Mouse (Mus musculus) small intestine, adult 2 months (tissue): ENCODE measurements at regions not wholly inside any gene's neighbourhood (a gene's known extent, or its start where the extent isn't known, plus 50 kb on each side); places are given as distances from the start of the nearest gene placed in this dataset.

Experiments used
- H3K27ac ChIP-seq: fragments of 200-500 bp; 2 replicates; pipeline ENCODE4 v1.5.1; 2012; ENCODE audit warnings: low read depth, low read length, control low read depth, inconsistent platforms; ENCODE audit not compliant: insufficient read depth
- H3K27me3 ChIP-seq: fragments of 200-500 bp; 2 replicates; pipeline ENCODE4 v1.6.1; 2012; ENCODE audit warnings: mild to moderate bottlenecking, moderate library complexity, low read length, inconsistent platforms; ENCODE audit not compliant: control insufficient read depth, insufficient read depth
- H3K36me3 ChIP-seq: fragments of 200-500 bp; 2 replicates; pipeline ENCODE4 v1.6.1; 2012; ENCODE audit warnings: mild to moderate bottlenecking, low read length, control low read depth, inconsistent platforms; ENCODE audit not compliant: control insufficient read depth, insufficient read depth
- H3K4me1 ChIP-seq: fragments of 200-500 bp; 2 replicates; pipeline ENCODE4 v1.6.1; 2012; ENCODE audit warnings: low read length, inconsistent platforms, mixed read lengths; ENCODE audit not compliant: control insufficient read depth, insufficient read depth, insufficient read length
- H3K4me3 ChIP-seq: fragments of 200-500 bp; 2 replicates; pipeline ENCODE4 v1.5.1; 2012; ENCODE audit warnings: low read depth, mild to moderate bottlenecking, control low read depth, inconsistent platforms, low read length, moderate library complexity
- CTCF ChIP-seq: fragments of 200-500 bp; IDR thresholded peaks from 2 replicates; pipeline ENCODE4 v1.5.1; 2012; ENCODE audit warnings: low read depth, mild to moderate bottlenecking, control low read depth, inconsistent platforms, low read length, moderate library complexity, mixed read lengths; ENCODE audit not compliant: insufficient replicate concordance, insufficient read length; ENCODE audit errors: extremely low read depth
- POLR2A ChIP-seq: fragments of 200-500 bp; IDR thresholded peaks from 2 replicates; pipeline ENCODE4 v1.6.1; 2012; ENCODE audit warnings: low read depth, mild to moderate bottlenecking, control low read depth, inconsistent platforms, low read length, moderate library complexity
- WGBS: fragments of 180-500 bp; shearing (Covaris S2); methylation state at CpG from one replicate; pipeline ENCODE4 v1.1.7; 2018; 5-methylcytosine and 5-hydroxymethylcytosine counted together

DNA sequence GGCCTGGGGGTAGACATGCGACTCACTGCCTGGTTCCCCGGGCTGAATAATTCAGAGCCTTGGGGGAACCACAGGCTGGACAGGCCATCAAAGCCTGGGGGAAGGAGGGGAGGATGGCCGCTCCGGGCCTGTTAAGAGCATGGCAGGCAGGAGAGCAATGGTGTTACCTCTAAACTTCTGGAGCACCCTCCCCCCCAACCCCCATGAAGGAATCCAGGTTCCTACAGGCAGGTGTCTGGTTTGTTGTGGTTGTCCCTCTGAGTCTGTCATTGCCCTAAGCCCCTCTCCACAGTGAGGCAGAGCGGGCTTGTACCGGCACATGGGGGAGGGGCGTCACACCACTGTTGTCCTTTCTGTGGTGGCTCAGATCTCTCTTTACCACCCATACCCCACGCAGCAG lies 140.4 kb upstream of the 1600014C23Rik start:
- Histone ChIP-seq H3K36me3 (no peaks in the 10 kb centered on the region), H3K4me3 (no peak overlapping the region), H3K4me1 (peaks cover 34% of the 10 kb centered on the region), H3K27ac (no peak overlapping the region), H3K27me3 (no peaks in the 10 kb centered on the region)
- TF ChIP-seq CTCF (no peak), POLR2A (no peak)
- WGBS = 42% methylated on average over 8 of the region's 8 CpGs

DNA sequence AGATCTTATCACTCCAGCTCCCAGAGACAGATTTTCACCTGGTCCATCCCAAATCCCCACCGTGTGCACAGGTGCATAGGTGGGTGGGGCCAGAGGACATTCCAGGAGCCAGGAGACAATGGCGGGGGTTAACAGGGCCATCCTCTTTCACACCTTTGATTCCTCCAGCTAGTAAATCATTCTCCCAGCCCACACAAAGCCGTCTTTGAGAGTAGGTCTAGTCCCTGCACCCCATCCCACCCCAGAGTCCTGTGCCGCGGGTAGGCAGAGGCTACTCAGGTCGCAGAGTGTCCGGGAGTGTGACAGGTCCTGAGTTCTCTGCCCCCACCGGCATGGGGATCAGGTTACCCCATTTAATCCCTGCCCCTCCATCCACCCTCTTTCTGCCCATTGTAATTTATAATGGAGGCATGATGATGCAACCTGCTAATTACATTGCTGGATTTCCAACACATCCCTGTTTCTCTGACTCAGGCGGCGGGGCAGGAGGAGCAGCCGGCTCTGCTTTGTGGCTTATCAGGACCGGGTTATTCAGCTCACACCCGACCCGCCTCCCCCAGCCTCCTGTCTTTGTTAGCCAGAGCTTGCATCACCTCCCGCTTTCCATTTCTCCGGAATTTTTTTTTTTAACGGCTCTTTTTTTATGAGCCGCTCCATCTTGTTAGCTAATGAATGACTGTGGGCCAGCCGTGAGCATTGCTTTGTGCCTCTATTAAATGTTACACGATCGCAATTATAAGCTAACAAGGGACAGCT lies 139.7 kb upstream of the 1600014C23Rik start:
- Histone ChIP-seq H3K27me3 (no peaks in the 10 kb centered on the region), H3K36me3 (no peaks in the 10 kb centered on the region), H3K4me1 (peaks cover 39% of the 10 kb centered on the region), H3K4me3 (no peak overlapping the region; the same call in 1 of the 2 replicates), H3K27ac (peak overlapping the region; percentile 31; the same call in 1 of the 2 replicates)
- TF ChIP-seq POLR2A = no peak
- no peak for TF ChIP-seq CTCF
- 5% methylated on average over 21 of the region's 21 CpGs for WGBS

DNA sequence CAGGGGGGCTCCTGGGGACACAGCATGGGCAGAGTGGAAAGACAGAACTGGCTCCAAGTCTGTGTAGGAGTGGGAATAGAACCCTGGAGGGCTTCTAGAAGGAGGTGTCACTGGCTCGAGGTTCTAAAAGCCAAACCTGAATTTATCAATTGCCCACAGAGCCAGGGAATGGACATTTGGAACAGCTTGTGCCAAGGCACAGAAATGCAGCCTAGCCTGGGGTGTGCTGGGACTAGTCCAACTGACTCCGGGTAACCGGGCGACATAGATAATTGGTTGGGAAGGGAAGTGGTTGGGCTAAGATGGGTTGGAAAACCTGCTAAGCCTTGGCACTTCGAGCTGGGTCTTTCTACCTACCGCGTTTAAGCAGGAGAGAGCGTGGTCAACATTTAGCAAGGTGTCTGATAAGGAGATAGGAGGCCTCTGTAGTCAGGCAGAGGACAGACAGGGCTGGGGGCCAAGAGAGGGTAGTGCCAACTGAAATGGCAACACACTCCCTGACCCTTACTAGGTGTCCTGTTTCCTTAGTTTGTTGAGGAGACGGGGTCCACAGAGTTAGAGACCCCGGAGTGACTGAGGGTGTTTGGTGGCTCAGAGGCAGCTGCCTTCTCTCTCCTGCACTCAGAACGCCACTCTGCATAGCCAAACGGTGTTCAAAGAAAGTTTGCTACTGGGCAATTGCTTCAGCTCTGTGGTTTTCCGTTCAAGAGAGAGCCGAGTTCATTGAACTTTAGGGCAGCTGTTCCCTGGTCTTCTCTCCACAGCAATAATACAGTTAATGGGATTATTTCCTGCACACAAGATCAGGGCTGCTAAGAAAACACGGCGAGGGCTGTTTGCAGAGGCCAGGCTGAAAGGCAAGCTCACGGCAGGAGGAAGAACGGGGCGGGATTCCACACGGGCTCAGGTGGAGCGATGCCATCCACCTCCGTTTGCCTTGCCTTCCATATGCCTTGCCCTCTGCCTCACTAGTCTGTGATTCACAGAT lies 138.3 kb upstream of the 1600014C23Rik start:
- no peak overlapping the region for H3K4me3 ChIP-seq
- H3K4me1 ChIP-seq = peaks cover 51% of the 10 kb centered on the region
- H3K27me3 ChIP-seq = no peaks in the 10 kb centered on the region
- H3K36me3 ChIP-seq = no peaks in the 10 kb centered on the region
- H3K27ac ChIP-seq = peak overlapping the region; percentile 42
- TF ChIP-seq POLR2A (no peak), CTCF (no peak; the same call in 1 of the 2 replicates)
- 7% methylated on average over 22 of the region's 22 CpGs for WGBS

DNA sequence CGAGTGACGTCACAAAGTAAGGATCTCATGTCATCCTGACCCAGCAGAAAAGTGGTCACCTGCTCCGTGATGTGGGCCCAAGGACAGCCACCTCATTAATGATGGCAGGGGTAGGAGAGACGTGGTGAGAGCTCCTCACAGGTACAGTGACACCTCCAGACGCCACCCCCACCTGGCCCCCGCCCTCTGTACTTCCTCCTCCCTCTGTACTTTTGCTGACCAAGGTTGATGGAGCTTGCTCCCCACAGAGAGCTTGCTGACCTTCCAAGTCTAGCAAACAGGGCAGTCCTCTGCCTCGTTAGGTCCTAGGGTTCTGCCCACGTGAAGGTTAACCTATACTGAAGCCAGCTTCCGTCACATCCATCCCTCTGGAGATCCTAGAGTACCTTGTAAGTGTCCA lies 137.4 kb upstream of the 1600014C23Rik start:
- WGBS = 54% methylated on average over 9 of the region's 9 CpGs
- Histone ChIP-seq H3K4me3 (no peak overlapping the region), H3K4me1 (peaks cover 59% of the 10 kb centered on the region), H3K27ac (no peak overlapping the region), H3K27me3 (no peaks in the 10 kb centered on the region), H3K36me3 (no peaks in the 10 kb centered on the region)
- TF ChIP-seq POLR2A = no peak
- TF ChIP-seq CTCF = no peak

DNA sequence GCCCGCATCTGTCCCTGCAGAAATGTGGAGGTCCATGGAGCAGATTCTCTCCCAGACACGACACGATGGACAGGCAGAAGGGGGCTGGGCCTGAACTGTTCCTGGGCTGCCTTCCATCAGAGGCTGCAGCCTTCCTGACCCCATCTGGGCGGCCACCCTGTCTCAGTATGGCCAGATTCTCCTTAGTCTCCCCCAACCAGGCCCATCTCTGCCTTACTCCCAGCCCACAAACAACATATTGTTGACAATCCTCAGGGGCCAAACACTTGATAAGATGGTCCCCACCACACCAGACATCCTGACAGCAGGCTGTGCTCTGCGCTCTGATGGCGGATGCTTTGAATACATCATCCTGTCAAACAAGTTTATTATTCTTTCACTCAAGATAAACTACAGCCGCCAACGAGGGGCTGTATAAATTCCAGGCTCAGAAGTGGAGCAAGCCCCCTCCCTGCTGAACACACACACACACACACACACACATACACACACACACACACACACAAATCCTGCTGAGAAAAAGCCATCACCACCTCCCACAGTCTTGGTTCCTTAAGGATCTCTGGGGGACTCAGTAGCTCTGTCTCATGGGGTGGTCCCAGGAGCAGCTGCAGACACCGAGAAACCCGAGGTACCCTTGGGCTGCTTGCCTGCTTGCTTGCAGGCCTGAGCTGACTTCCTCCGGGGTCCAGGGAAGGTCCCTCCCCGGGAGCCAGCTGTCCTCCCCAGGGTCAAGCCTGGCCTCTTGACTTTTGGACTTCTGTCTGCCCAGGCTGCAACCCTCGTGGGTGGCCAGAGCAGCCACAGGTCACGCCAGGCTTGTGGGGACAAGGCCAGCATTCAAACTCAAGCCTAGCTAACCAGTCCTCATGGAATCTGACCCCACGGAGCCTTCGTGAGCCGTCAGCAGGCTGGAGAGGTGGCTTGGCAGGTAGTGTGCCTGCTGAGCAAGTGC lies 135.6 kb upstream of the 1600014C23Rik start:
- Histone ChIP-seq H3K27ac (no peak overlapping the region), H3K4me3 (no peak overlapping the region), H3K27me3 (no peaks in the 10 kb centered on the region), H3K4me1 (peaks cover 68% of the 10 kb centered on the region), H3K36me3 (no peaks in the 10 kb centered on the region)
- WGBS = 65% methylated on average over 17 of the region's 17 CpGs
- no peak for TF ChIP-seq CTCF
- no peak for TF ChIP-seq POLR2A

DNA sequence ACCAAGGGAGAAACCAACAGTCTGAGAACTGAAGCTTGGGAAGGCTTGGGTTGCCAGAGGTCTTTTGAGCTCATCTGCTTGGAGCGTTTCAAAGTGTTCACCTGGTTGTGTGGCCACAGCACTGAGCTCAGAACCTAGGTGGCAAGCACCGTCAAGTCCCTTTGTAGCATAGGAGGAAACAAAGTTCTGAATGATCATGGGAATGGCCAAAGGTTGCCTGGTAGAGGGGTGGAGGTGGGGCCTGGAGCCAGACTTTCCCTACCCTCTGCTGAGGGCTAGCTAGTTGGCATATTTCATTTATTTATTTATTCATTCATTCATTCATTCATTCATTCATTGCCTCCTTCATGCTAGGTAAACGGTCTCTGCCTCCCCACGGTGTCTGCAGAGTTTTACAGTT lies 134.9 kb upstream of the 1600014C23Rik start:
- Histone ChIP-seq H3K27ac (peak overlapping the region; percentile 38; the same call in 1 of the 2 replicates), H3K4me1 (peaks cover 70% of the 10 kb centered on the region), H3K4me3 (no peak overlapping the region), H3K36me3 (no peaks in the 10 kb centered on the region), H3K27me3 (no peaks in the 10 kb centered on the region)
- WGBS = 39% methylated on average over 4 of the region's 4 CpGs
- TF ChIP-seq POLR2A (no peak), CTCF (no peak)
